In genomic region chr12:79610511-79611103, GRCm38 (mm10) we compare ENCODE assay signal across 10 mouse cellular contexts.
DNase-seq lines count a peak whose midpoint lies in the region; ATAC-seq and TF ChIP-seq lines count a peak whose summit lies in the region.
"Had no signal": no experiment of that assay in that cellular context is flagged by ENCODE, and none has a peak within 500 bp of the region (broad histone marks: within the 10 kb centered on the region; RNA-seq: fewer than 3 reads in every experiment).

No protein-coding gene starts in this region.

- no peaks in the 10 kb centered on the region for H3K27me3 ChIP-seq in heart, embryonic 15.5 days
- no peaks in the 10 kb centered on the region for H3K27me3 ChIP-seq in limb, embryonic 14.5 days (ENCODE audit: control insufficient read depth, insufficient read depth, low read length)
- H3K27me3 ChIP-seq in stomach, postnatal 0 days (ENCODE audit: control insufficient read depth, insufficient read depth, low read length): no peaks in the 10 kb centered on the region

- H3K27ac ChIP-seq in heart, embryonic 15.5 days: peak overlapping the region; percentile 52
- H3K27ac ChIP-seq in limb, embryonic 14.5 days (replicated peaks; ENCODE audit: low read depth, low read length): no peak overlapping the region; the same call in 1 of the 2 replicates
- H3K27ac ChIP-seq in stomach, postnatal 0 days (replicated peaks): peak overlapping the region; percentile 79; the same call in 1 of the 2 replicates

- no peaks in the 10 kb centered on the region for H3K36me3 ChIP-seq in heart, embryonic 15.5 days
- H3K36me3 ChIP-seq in limb, embryonic 14.5 days (ENCODE audit: control insufficient read depth, insufficient read depth, low read length): no peaks in the 10 kb centered on the region
- H3K36me3 ChIP-seq in stomach, postnatal 0 days (ENCODE audit: control insufficient read depth, insufficient read depth, low read length): no peaks in the 10 kb centered on the region

- H3K9me3 ChIP-seq in heart, embryonic 15.5 days (replicated peaks): no peaks in the 10 kb centered on the region
- H3K9me3 ChIP-seq in limb, embryonic 14.5 days (ENCODE audit: control insufficient read depth, low read length): no peaks in the 10 kb centered on the region
- H3K9me3 ChIP-seq in stomach, postnatal 0 days (ENCODE audit: control insufficient read depth, low read length): no peaks in the 10 kb centered on the region

- no peak for TF ChIP-seq CTCF in stomach, postnatal 0 days (IDR thresholded peaks at IDR 0.05; ENCODE audit: low read depth)

- H3K4me2 ChIP-seq in heart, embryonic 15.5 days: no peak overlapping the region
- H3K4me2 ChIP-seq in limb, embryonic 14.5 days (replicated peaks; ENCODE audit: low read depth, low read length, severe bottlenecking): no peak overlapping the region
- H3K4me2 ChIP-seq in stomach, postnatal 0 days (replicated peaks; ENCODE audit: low read depth): no peak overlapping the region

- no peak for TF ChIP-seq EP300 in stomach, postnatal 0 days (optimal IDR thresholded peaks at IDR 0.05)

- 43% methylated on average over 6 of the region's 6 CpGs for WGBS in heart, embryonic 15.5 days
- WGBS in limb, embryonic 14.5 days: 63% methylated on average over 6 of the region's 6 CpGs
- 33% methylated on average over 6 of the region's 6 CpGs for WGBS in stomach, postnatal 0 days

- intact Hi-C loops in left cerebral cortex, postnatal 4 days (cut with DNase I): loop anchor here (5.0 kb wide), 1 partner anchor 357 kb away; no protein-coding TSS in a partner anchor

- peaks cover 43% of the 10 kb centered on the region for H3K4me1 ChIP-seq in heart, embryonic 15.5 days (replicated peaks)
- peaks cover 34% of the 10 kb centered on the region for H3K4me1 ChIP-seq in limb, embryonic 14.5 days (ENCODE audit: control insufficient read depth, insufficient read depth, low read length)
- peaks cover 13% of the 10 kb centered on the region for H3K4me1 ChIP-seq in stomach, postnatal 0 days (replicated peaks; ENCODE audit: control insufficient read depth, insufficient read depth)

- no peak overlapping the region for H3K9ac ChIP-seq in heart, embryonic 15.5 days
- H3K9ac ChIP-seq in limb, embryonic 14.5 days (ENCODE audit: low read depth, low read length, severe bottlenecking): no peak overlapping the region
- H3K9ac ChIP-seq in stomach, postnatal 0 days (ENCODE audit: low read length): no peak overlapping the region

- no peak for TF ChIP-seq POLR2A in limb, embryonic 14.5 days (IDR thresholded peaks at IDR 0.05; ENCODE audit: borderline replicate concordance, extremely low read depth, insufficient read depth, insufficient read length)

- H3K4me3 ChIP-seq in heart, embryonic 15.5 days: no peak overlapping the region
- no peak overlapping the region for H3K4me3 ChIP-seq in limb, embryonic 14.5 days (replicated peaks; ENCODE audit: low read length)
- H3K4me3 ChIP-seq in stomach, postnatal 0 days (ENCODE audit: low read depth, low read length): no peak overlapping the region

- no peak for DNase-seq in heart, adult 9 months (ENCODE audit: low spot score in 2 of 2)
- peak; percentile 39 for DNase-seq in retina, postnatal 1 day
- no peak for DNase-seq in retina, embryonic 14.5 days (ENCODE audit: low spot score)
- DNase-seq in limb, embryonic 14.5 days (ENCODE audit: low spot score): peak; percentile 52
- no peak for DNase-seq in stomach, postnatal 0 days (ENCODE audit: low spot score)
- DNase-seq in left cerebral cortex, postnatal 4 days: no peak
- DNase-seq in testis, postnatal 14 days (ENCODE audit: low spot score): no peak
- DNase-seq: gastrocnemius, postnatal 14 days had no signal

- no peak for ATAC-seq in heart, embryonic 15.5 days (replicated peaks; ENCODE audit: insufficient number of reproducible peaks, insufficient read depth, low FRiP score, low read depth)
- no peak for ATAC-seq in limb, embryonic 14.5 days (ENCODE audit: low FRiP score, low read depth)
- ATAC-seq in stomach, postnatal 0 days (ENCODE audit: low FRiP score, low TSS enrichment): no peak
- ATAC-seq: CD4-positive, CD25-positive, alpha-beta regulatory T cell, adult 4 months had no signal

Comparison
In these comparisons a context has a peak if more than half of its experiments do, and no peak if none do; other contexts are left out.
1. DNase-seq: peak in retina, postnatal 1 day (single experiment) and limb, embryonic 14.5 days (single experiment); none in heart, adult 9 months (0 of 2), retina, embryonic 14.5 days (single experiment), stomach, postnatal 0 days (single experiment), left cerebral cortex, postnatal 4 days (single experiment) and testis, postnatal 14 days (single experiment).